Mouse (Mus musculus) layer of hippocampus, adult 18-20 months (tissue): ENCODE measurements around the gene Sirt4. TPM values are rescaled to one million over a fixed set of nuclear protein-coding genes. Genes with fewer than 3 reads are reported as not detected.

ENCODE experiments used
- DNase-seq, 2 experiments: peaks; one replicate each; pipeline ENCODE4 v3.0.0; 2022; ENCODE audit warnings: low spot score in 2 of 2
- total RNA-seq, 2 experiments: library from RNA; stranded (reverse); gene quantifications; 2 replicates each; pipeline ENCODE4 v1.2.3; 2021

The Sirt4 gene
- total RNA-seq, 2 experiments from 2014 or later, result 27.9 to 35.7 TPM

- peak; percentile 88 to 92 for DNase-seq
These were observed 48.0 kb downstream of the Sirt4 start for GRCm38 (mm10) chr5:115436421-115437124.

GRCm38 (mm10) chr5:115435755-115436379 is 48.7 kb downstream of the Sirt4 start:
- no peak for DNase-seq

GRCm38 (mm10) chr5:115434853-115435754 is 49.4 kb downstream of the Sirt4 start:
- no peak for DNase-seq

GRCm38 (mm10) chr5:115434280-115434852 is 50.2 kb downstream of the Sirt4 start:
- no peak for DNase-seq

- DNase-seq, result no peak
These were observed 51.3 kb downstream of the Sirt4 start for GRCm38 (mm10) chr5:115433191-115433590.

GRCm38 (mm10) chr5:115432395-115432794 is 52.1 kb downstream of the Sirt4 start:
- DNase-seq, result no peak

GRCm38 (mm10) chr5:115431898-115432259 is 52.6 kb downstream of the Sirt4 start:
- no peak for DNase-seq

GRCm38 (mm10) chr5:115431061-115431897 is 53.2 kb downstream of the Sirt4 start:
- peak in 1 of 2 experiments; percentile 38 for DNase-seq

GRCm38 (mm10) chr5:115430187-115430960 is 54.2 kb downstream of the Sirt4 start:
- no peak for DNase-seq

- no peak for DNase-seq
These were observed 55.0 kb downstream of the Sirt4 start, which contains the start of gene Msi1 for GRCm38 (mm10) chr5:115429359-115430186. Gene Msi1 (plus strand): TSS chr5:115429599.

- DNase-seq, result no peak
These were observed 55.6 kb downstream of the Sirt4 start for GRCm38 (mm10) chr5:115428831-115429358.

Other genes starting within 250 kb of the Sirt4 start
- 100 to 1,000 TPM; 105 to 112 TPM for gene Pop5, start 248.9 kb downstream of the Sirt4 start, total RNA-seq
- 100 to 1,000 TPM; 240 to 249 TPM for gene Rnf10, start 211.8 kb downstream of the Sirt4 start, total RNA-seq
- gene Coq5, start 205.1 kb downstream of the Sirt4 start, total RNA-seq, result 10 to 100 TPM; 42.0 to 44.9 TPM
- gene Dynll1, start 183.7 kb downstream of the Sirt4 start, total RNA-seq, result 100 to 1,000 TPM; 720 to 803 TPM
- 10 to 100 TPM; 81.2 to 88.2 TPM for gene Srsf9, start 157.5 kb downstream of the Sirt4 start, total RNA-seq
- gene Gatc, start 143.5 kb downstream of the Sirt4 start, total RNA-seq, result 10 to 100 TPM; 17.9 to 21.8 TPM
- gene Triap1, start 143.5 kb downstream of the Sirt4 start, total RNA-seq, result 10 to 100 TPM; 22.7 to 26.4 TPM
- 100 to 1,000 TPM; 742 to 760 TPM for gene Cox6a1, start 135.7 kb downstream of the Sirt4 start, total RNA-seq
- gene Msi1, start 55.1 kb downstream of the Sirt4 start, total RNA-seq, result 10 to 100 TPM; 50.7 to 53.3 TPM
- gene Pla2g1b, start 18.5 kb downstream of the Sirt4 start, total RNA-seq, result not detected
- gene Pxn, start 22.0 kb upstream of the Sirt4 start, total RNA-seq, result 10 to 100 TPM; 34.5 to 42.3 TPM
- gene Rplp0, start 74.7 kb upstream of the Sirt4 start, total RNA-seq, result 100 to 1,000 TPM; 210 to 218 TPM
- 10 to 100 TPM; 64.0 to 68.7 TPM for gene Gcn1l1, start 80.5 kb upstream of the Sirt4 start, total RNA-seq
- gene Rab35, start 147.2 kb upstream of the Sirt4 start, total RNA-seq, result 100 to 1,000 TPM in 1 of 2 experiments, 10 to 100 TPM in 1; 97.7 to 100 TPM
- 100 to 1,000 TPM; 131 to 139 TPM for gene Bicdl1, start 246.9 kb upstream of the Sirt4 start, total RNA-seq